Mouse (Mus musculus): Measurements from ENCODE around the gene Osbpl7. TPM values are rescaled to one million over a fixed set of nuclear protein-coding genes. Genes with fewer than 3 reads are reported as not detected.

Gene Osbpl7
- 10 to 100 TPM; 15.3 to 18.4 TPM for total RNA-seq (2021)

DNA sequence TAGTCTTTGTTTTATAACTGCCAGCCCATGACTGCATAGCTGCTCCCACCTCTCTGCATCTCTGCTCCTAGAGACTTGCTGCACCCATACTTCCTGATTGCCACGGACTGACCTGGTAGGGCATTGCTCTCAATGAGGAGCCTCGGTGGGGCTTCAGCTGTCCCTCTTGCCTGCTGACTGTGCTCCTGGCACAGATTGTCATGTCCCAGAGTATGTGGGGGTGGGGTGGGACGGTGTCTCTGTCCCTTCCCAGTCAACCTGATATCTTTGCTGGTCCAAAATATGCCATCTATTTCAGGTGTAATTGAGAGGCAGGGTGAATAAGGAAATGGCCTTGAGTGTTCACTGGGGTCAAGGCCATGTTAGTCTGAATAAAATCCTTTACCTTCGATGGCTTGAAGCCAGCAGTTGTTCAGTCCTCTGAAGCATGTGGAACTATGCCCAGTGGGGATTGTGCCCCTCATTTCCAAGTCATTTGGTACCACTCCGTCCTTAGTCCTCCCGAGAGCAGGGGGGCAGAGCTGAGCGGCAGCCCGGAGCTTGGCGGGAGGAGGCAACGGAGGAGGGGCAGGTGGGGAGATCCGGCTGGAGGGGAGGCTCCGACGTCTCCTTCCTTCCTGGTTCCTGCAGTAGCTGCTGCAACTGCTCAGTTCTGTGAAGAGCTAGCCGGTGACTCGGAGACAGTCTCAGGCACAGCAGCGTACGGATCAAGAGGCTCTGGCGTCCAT lies at the start of gene Osbpl7:
Gene Osbpl7, plus strand, starts transcription at position 413 of the 728 bp plus-strand sequence.
- DNase-seq, result peak; percentile 85
- intact Hi-C loops (cut with DNase I), result no loop called here

DNA sequence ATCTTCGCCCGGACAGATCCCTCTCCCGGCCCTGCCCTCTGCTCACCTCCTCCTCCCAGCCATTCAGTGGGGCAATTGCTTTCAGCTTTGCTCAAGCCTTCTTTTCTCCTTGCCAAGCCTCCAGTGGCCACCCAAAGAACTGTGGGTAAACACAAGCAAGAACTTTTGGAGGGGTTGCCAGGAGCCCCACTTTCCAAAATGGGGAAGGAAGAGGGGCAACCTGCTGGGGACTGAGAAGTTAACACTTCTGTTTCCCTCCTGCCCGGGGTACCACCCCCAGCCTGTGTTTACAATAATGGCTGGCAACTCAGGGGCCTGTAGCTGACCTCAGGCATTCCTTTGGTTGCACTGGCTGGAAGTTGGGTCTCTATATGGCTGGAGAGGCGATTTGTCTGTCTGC lies 47.3 kb upstream of the Osbpl7 start:
- no peak for DNase-seq
- intact Hi-C loops (cut with DNase I), result no loop called here

GRCm38 (mm10) chr11:97007093-97007794 lies 43.2 kb upstream of the Osbpl7 start:
- intact Hi-C loops (cut with DNase I), result no loop called here
- DNase-seq, result no peak

DNA sequence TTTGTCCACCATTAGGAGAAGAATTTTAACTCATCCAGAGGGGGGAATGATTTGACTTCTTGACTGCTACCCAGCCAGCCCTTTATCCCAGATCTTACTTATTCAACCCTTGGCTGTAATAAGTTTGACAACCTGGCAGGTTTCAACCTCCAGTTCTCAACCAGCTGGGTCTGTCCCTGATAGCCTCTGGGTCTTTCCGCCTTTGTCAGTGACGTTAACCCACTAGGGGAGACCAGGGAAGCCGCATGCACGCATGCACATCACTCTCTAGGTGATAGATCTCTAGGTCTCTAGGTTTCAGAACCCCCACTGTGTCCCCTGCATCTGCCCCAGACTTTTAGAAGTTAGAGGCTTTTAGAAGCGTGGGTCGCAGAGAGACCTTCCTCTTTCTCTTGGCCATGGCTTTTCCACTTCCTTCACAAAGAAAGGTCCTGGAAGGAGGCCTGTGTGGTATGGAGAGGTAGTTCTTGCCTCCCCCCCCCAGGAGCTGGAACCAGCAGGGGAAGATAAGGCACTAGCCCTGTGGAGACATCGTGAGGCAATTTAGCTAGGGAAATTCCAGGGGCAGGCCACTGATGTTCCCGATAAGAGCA lies 41.1 kb upstream of the Osbpl7 start:
- intact Hi-C loops (cut with DNase I), result no loop called here
- no peak for DNase-seq

DNA sequence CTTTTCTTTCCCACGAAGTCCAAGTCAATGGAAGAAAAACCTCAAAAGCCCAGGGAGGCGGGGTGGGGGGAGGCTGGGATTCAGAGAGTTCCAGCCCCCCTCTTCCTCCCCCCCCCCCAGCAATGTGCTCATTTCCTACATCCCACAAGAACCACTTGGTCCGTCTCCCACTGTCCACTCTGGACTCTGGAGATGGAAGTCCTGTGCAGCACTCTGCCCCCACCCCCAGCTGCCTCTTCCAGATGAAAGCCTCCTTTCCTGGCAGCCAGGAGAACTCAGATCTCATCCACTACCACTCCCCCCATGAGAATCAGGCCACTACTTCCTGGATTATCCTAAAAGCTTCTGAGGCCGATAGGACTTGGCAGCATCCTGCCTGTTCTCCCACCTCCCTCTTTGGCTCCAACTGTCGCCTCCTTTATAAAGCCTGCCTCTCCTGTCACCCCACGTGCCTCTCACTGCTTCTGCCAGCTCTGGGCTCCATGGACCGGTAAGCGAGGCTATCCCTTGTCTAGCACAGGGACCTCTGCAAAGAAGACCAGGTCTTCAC lies 37.2 kb upstream of the Osbpl7 start, which contains the start of gene Sp6:
Gene Sp6, plus strand, starts transcription at position 274 of the 550 bp plus-strand sequence.
- no peak for DNase-seq
- intact Hi-C loops (cut with DNase I), result no loop called here

DNA sequence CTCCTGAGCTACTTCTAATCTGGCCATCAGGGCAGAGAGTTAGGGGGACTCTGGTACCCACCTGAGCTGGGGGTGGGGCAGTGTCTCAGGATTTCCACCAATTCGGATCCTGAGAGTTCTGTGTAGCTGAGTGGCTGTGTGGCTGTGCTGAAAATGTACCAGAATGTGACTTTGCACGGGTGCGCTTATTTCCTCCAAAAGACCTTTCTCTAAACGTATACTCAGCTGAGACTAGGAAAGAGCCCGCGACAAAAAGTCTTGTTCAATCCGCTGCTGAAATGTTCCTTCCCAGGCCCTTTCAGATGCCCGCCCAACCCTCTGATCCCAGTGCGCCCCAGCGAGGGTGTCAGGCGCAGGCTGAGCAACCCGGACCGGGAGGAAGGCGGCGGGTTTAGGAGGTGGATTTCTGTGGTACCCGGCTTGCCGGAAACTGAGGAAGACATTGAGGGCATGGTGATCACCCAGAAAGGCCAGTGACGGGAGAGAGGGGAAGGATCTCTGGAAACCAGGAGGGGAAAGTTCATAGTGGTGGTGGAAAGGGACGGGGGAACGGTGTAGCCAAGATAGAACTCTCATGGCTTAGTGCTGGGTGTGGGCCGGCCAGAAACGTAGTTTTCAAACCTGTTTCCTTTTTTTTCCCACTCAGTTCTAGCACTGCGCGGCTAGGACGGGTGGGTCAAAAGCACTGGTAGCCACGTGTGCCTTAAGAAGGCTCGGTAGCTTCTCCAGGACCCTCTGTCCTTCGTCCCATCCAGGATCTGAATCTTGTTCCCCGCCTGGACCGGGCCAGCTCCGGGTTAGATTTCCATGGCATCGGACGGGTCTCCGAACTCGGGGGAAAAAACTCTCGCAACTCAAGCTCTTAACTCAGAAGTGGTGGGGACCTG lies 32.5 kb upstream of the Osbpl7 start:
- no peak for DNase-seq
- intact Hi-C loops (cut with DNase I), result no loop called here

- intact Hi-C loops (cut with DNase I), result no loop called here
- DNase-seq, result no peak
Observed at GRCm38 (mm10) chr11:97018583-97019344, 31.7 kb upstream of the Osbpl7 start.

- intact Hi-C loops (cut with DNase I), result no loop called here
- DNase-seq, result no peak
Observed at GRCm38 (mm10) chr11:97019345-97019708, 31.1 kb upstream of the Osbpl7 start.

DNA sequence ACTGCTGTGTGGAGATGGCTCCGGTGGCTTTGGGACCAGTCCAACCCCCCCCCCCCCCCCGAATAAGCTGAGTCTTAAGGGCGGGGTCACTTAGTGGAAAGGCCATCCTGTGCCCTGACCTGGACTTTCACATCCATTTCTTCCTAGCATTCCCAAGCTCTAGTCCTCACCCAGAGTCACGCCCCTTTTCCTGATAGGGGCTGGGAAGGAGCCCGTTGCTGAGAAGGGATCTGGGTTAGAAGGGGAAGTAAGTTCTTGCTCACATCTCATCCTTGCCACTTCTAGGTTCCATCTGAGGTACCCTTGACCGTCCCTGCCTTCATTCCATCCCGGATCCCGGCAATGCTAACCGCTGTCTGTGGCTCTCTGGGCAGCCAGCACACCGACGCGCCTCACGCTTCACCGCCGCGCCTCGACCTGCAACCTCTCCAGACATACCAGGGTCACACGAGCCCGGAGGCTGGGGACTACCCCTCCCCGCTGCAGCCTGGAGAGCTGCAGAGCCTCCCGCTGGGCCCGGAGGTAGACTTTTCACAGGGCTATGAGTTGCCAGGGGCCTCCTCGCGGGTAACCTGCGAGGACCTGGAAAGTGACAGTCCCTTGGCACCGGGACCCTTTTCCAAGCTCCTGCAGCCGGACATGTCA lies 29.2 kb upstream of the Osbpl7 start:
- intact Hi-C loops (cut with DNase I), result no loop called here
- DNase-seq, result no peak

- peak; percentile 78 for DNase-seq
- intact Hi-C loops (cut with DNase I), result loop anchor here (2.0 kb wide), 1 partner anchor 39 kb away; the partner anchor contains the start of gene Sp2
Observed at GRCm38 (mm10) chr11:97021873-97022484, 28.4 kb upstream of the Osbpl7 start.

GRCm38 (mm10) chr11:97024977-97025376 lies 25.5 kb upstream of the Osbpl7 start:
- intact Hi-C loops (cut with DNase I), result no loop called here
- no peak for DNase-seq

GRCm38 (mm10) chr11:97025721-97026344 lies 24.6 kb upstream of the Osbpl7 start:
- peak; percentile 87 for DNase-seq
- intact Hi-C loops (cut with DNase I), result no loop called here

GRCm38 (mm10) chr11:97029686-97030417 lies 20.6 kb upstream of the Osbpl7 start, which contains the start of gene Scrn2:
Gene Scrn2 (plus strand): TSS chr11:97029938.
- DNase-seq, result peak; percentile 80
- intact Hi-C loops (cut with DNase I), result no loop called here

DNA sequence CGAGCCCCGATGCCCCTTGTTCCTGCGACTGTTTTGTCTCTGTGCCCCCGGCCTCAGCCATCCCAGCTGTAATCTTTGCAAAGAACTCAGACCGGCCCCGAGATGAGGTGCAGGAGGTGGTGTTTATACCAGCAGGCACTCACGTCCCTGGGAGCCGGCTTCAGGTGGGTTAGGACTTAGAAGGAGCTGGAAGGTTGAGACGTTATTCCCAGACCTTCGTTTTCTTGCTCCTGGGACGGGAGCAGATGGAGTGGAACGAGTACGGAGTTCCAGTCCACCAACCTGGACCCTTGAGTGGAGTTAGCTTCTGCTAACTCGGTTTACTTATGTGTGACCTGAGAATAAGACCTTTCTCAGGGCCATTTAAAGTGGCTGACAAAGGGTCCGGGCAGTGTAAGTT lies 20.0 kb upstream of the Osbpl7 start:
- intact Hi-C loops (cut with DNase I), result no loop called here
- no peak for DNase-seq

DNA sequence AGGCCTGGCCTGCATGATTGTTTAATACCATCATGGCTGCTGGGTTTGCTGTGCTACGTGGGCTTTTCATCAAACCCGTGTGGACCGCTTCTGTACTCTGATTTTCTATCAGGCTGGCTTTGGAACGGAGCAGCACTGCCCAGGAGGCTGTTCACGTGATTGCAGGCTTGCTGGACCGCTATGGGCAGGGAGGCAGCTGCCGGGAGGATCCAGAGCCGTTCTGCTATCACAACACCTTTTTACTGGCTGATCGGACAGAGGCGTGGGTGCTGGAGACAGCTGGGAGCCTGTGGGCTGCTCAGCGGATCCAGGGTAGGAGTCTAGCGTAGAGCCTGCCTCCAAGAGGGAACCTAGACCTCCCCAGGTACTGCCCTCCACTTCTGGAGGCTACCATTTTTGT lies 18.5 kb upstream of the Osbpl7 start:
- intact Hi-C loops (cut with DNase I), result no loop called here

GRCm38 (mm10) chr11:97032499-97032898 lies 17.9 kb upstream of the Osbpl7 start:
- DNase-seq, result no peak
- intact Hi-C loops (cut with DNase I), result no loop called here

More for the DNA sequence above, 18.5 kb upstream of the Osbpl7 start:
- DNase-seq, result no peak

GRCm38 (mm10) chr11:97033781-97034180 lies 16.6 kb upstream of the Osbpl7 start:
- intact Hi-C loops (cut with DNase I), result no loop called here
- DNase-seq, result no peak

GRCm38 (mm10) chr11:97036141-97036540 lies 14.3 kb upstream of the Osbpl7 start:
- intact Hi-C loops (cut with DNase I), result no loop called here
- DNase-seq, result no peak

All from left cerebral cortex, postnatal 4 days (tissue).